Mouse (Mus musculus) midbrain, embryonic 14.5 days (tissue): ENCODE results near the gene Doc2g. TPM values are rescaled to one million over a fixed set of nuclear protein-coding genes. Genes with fewer than 3 reads are reported as not detected.
A peak's percentile ranks its signal among the peaks of the same experiment; 100 is the strongest.
"Not testable (repeated sequence)": the region's sequence is repeated elsewhere in the genome, so short reads cannot be mapped to it uniquely, and the experiment has no call there.

Experiments used
- ATAC-seq: fragments of 200-750 bp; cut with Nextera tagmentation; 2 replicates; pipeline ENCODE4 v1.8.0; 2017; ENCODE audit warnings: moderate number of reproducible peaks, moderate library complexity; ENCODE audit not compliant: low FRiP score, low TSS enrichment
- DNase-seq: peaks from one replicate; pipeline ENCODE4 v3.0.0-alpha.2; 2015
- H3K27ac ChIP-seq: fragments of 300-500 bp; sonication (generic); replicated peaks from 2 replicates; pipeline ENCODE4 v1.5.1; 2014; ENCODE audit warnings: mild to moderate bottlenecking, low read depth, low read length, moderate library complexity
- H3K27me3 ChIP-seq: fragments of 300-500 bp; sonication (generic); 2 replicates; pipeline ENCODE4 v1.6.1; 2014; ENCODE audit warnings: low read length, control low read depth, mixed read lengths; ENCODE audit not compliant: control insufficient read depth, insufficient read depth
- H3K36me3 ChIP-seq: fragments of 300-500 bp; sonication (generic); 2 replicates; pipeline ENCODE4 v1.6.1; 2014; ENCODE audit warnings: low read length, control low read depth; ENCODE audit not compliant: control insufficient read depth, insufficient read depth
- H3K4me1 ChIP-seq: fragments of 300-500 bp; sonication (generic); 2 replicates; pipeline ENCODE4 v1.6.1; 2014; ENCODE audit warnings: mild to moderate bottlenecking, antibody characterized with exemption, low read length, control low read depth; ENCODE audit not compliant: control insufficient read depth, insufficient read depth
- H3K4me2 ChIP-seq: fragments of 300-500 bp; sonication (generic); 2 replicates; pipeline ENCODE4 v1.6.1; 2014; ENCODE audit warnings: mild to moderate bottlenecking, low read length, moderate library complexity
- H3K4me3 ChIP-seq: fragments of 300-500 bp; sonication (generic); replicated peaks from 2 replicates; pipeline ENCODE4 v1.5.1; 2014; ENCODE audit warnings: low read depth, low read length
- H3K9ac ChIP-seq: fragments of 300-500 bp; sonication (generic); replicated peaks from 2 replicates; pipeline ENCODE4 v1.6.1; 2014; ENCODE audit warnings: mild to moderate bottlenecking, low read length, moderate library complexity
- H3K9me3 ChIP-seq: fragments of 300-500 bp; sonication (generic); 2 replicates; pipeline ENCODE4 v1.6.1; 2016; ENCODE audit warnings: low read length, control low read depth, mixed read lengths; ENCODE audit not compliant: control insufficient read depth
- WGBS: fragments of 180-500 bp; shearing (Covaris S2); extraction: QIAGEN DNeasy Blood & Tissue Kit; methylation state at CpG from one replicate; pipeline ENCODE4 v1.1.7; 2014; 5-methylcytosine and 5-hydroxymethylcytosine counted together
- polyA plus RNA-seq: library from polyadenylated mRNA; unstranded; fragments of >200 nt; fragmentation: Nextera tagmentation; extraction: Ambion mirVana; gene quantifications from 2 replicates; pipeline ENCODE4 v1.2.1, GENCODE M21; 2014

Doc2g gene
- polyA plus RNA-seq, 1 experiment from 2014 or later, result 5.7 TPM

GRCm38 (mm10) chr19:3964030-3964429, 39.1 kb upstream of the Doc2g start:
- ATAC-seq (no peak), DNase-seq (no peak)

GRCm38 (mm10) chr19:3966330-3967075, 36.6 kb upstream of the Doc2g start:
- no peak for ATAC-seq
- H3K27me3 ChIP-seq, result no peaks in the 10 kb centered on the region
- no peak overlapping the region for H3K4me2 ChIP-seq
- no peak overlapping the region for H3K27ac ChIP-seq
- DNase-seq, result no peak
- H3K4me3 ChIP-seq, result no peak overlapping the region
- H3K36me3 ChIP-seq, result no peaks in the 10 kb centered on the region
- no peaks in the 10 kb centered on the region for H3K4me1 ChIP-seq
- no peak overlapping the region for H3K9ac ChIP-seq
- WGBS, result 68% methylated on average over 11 of the region's 11 CpGs
- no peaks in the 10 kb centered on the region for H3K9me3 ChIP-seq

More at GRCm38 (mm10) chr19:3964030-3964429, 39.1 kb upstream of the Doc2g start:
- H3K36me3 ChIP-seq, result no peaks in the 10 kb centered on the region
- H3K27ac ChIP-seq, result no peak overlapping the region
- H3K4me2 ChIP-seq, result no peak overlapping the region
- no peaks in the 10 kb centered on the region for H3K4me1 ChIP-seq
- H3K27me3 ChIP-seq, result no peaks in the 10 kb centered on the region
- no peak overlapping the region for H3K9ac ChIP-seq
- no peaks in the 10 kb centered on the region for H3K9me3 ChIP-seq
- H3K4me3 ChIP-seq, result no peak overlapping the region
- WGBS, result 75% methylated on average over 4 of the region's 4 CpGs

GRCm38 (mm10) chr19:3967258-3967657, 35.9 kb upstream of the Doc2g start:
- Histone ChIP-seq H3K36me3 (no peaks in the 10 kb centered on the region), H3K27ac (no peak overlapping the region), H3K4me3 (no peak overlapping the region), H3K27me3 (no peaks in the 10 kb centered on the region), H3K9ac (no peak overlapping the region), H3K9me3 (no peaks in the 10 kb centered on the region), H3K4me1 (no peaks in the 10 kb centered on the region), H3K4me2 (no peak overlapping the region)
- 66% methylated on average over 3 of the region's 3 CpGs for WGBS
- DNase-seq (no peak), ATAC-seq (no peak)

DNA sequence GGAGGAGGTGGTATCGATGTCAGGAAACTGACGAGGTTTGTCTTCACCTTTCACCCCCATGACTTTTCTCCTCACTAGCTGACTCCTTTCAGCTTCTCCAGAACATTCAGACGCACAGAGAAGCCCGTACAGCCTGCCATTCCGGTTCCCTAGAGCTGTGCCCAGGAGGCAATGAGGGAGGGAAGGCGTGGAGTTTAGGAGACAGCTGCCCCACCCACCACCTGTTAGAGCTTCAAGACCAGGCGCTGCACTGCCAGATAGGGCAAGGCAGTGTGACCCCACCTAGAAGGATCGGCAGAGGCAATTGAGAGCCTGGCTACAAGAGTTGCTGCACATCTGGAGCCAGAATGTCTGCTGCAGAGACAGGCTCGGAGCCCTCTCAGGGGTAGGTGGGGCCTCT, 30.9 kb upstream of the Doc2g start, which contains the start of gene Aldh3b2:
Gene Aldh3b2, plus strand, starts transcription at position 100 of the 400 bp plus-strand sequence.
- no peaks in the 10 kb centered on the region for H3K27me3 ChIP-seq
- H3K4me1 ChIP-seq, result no peaks in the 10 kb centered on the region
- no peak for DNase-seq
- H3K27ac ChIP-seq, result no peak within 1 kb of the TSS
- no peak within 1 kb of the TSS for H3K4me3 ChIP-seq
- no peaks in the 10 kb centered on the region for H3K9me3 ChIP-seq
- no peak for ATAC-seq
- 59% methylated on average over 9 of the region's 9 CpGs for WGBS
- H3K36me3 ChIP-seq, result no peaks in the 10 kb centered on the region
- H3K9ac ChIP-seq, result no peak within 1 kb of the TSS
- H3K4me2 ChIP-seq, result no peak within 1 kb of the TSS

GRCm38 (mm10) chr19:3974608-3975007, 28.5 kb upstream of the Doc2g start:
- not testable (repeated sequence) for H3K27me3 ChIP-seq, H3K9me3 ChIP-seq, H3K4me2 ChIP-seq, ATAC-seq, DNase-seq, H3K9ac ChIP-seq, H3K4me3 ChIP-seq, H3K4me1 ChIP-seq, H3K36me3 ChIP-seq, H3K27ac ChIP-seq
- WGBS, result 81% methylated on average over 6 of the region's 6 CpGs

DNA sequence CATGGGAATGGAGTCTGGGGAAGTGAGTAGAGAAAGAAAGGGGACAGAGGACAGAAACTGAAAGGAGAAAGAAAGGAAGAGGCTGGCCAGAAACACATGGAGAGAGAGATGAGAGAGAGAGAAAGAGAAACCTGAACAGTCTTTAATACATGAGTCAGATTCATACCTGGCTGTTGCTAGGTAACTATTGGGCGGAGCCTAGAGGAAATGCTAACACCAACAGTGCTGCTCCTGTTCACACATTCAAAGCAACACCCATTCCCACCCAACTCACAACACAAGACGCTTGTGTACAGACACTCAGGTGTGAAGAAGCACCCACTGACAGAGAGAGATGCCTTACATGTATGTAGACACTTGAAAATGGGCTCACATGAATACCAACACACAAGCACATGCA, 27.2 kb upstream of the Doc2g start:
- DNase-seq (no peak), ATAC-seq (no peak)
- H3K9me3 ChIP-seq, result no peaks in the 10 kb centered on the region
- no peak overlapping the region for H3K9ac ChIP-seq
- no peaks in the 10 kb centered on the region for H3K4me1 ChIP-seq
- H3K4me3 ChIP-seq, result no peak overlapping the region
- H3K27ac ChIP-seq, result no peak overlapping the region
- H3K36me3 ChIP-seq, result no peaks in the 10 kb centered on the region
- no peaks in the 10 kb centered on the region for H3K27me3 ChIP-seq
- no peak overlapping the region for H3K4me2 ChIP-seq
- 82% methylated on average over 2 of the region's 2 CpGs for WGBS

GRCm38 (mm10) chr19:3980309-3980708, 22.8 kb upstream of the Doc2g start:
- Histone ChIP-seq H3K36me3 (no peaks in the 10 kb centered on the region), H3K4me1 (no peaks in the 10 kb centered on the region), H3K9me3 (no peaks in the 10 kb centered on the region), H3K9ac (no peak overlapping the region), H3K27me3 (no peaks in the 10 kb centered on the region), H3K4me3 (no peak overlapping the region), H3K27ac (no peak overlapping the region; the same call in 1 of the 2 replicates), H3K4me2 (no peak overlapping the region)
- WGBS, result 12% methylated on average over 4 of the region's 4 CpGs
- ATAC-seq (no peak; the same call in 1 of the 2 replicates), DNase-seq (peak; percentile 91)

DNA sequence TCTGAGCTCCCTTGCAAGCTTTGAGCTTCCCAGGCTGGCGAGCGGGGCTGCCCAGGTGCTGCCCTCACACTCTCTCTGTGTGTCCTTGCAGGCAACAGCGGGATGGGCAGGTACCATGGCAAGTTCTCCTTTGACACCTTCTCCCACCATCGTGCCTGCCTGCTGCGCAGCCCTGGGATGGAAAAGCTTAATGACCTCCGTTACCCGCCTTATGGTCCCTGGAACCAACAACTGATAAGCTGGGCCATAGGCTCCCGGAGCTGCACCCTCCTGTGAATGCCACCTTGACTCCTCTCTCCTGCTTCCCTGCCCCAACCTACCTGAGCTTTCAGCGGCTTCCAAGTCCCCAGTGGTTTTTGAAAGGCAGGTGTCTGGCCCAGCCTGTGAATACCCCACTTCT, 22.2 kb upstream of the Doc2g start:
- Histone ChIP-seq H3K9ac (no peak overlapping the region), H3K9me3 (no peaks in the 10 kb centered on the region), H3K4me3 (no peak overlapping the region), H3K4me2 (no peak overlapping the region), H3K4me1 (no peaks in the 10 kb centered on the region), H3K27me3 (no peaks in the 10 kb centered on the region), H3K27ac (no peak overlapping the region), H3K36me3 (no peaks in the 10 kb centered on the region)
- no peak for DNase-seq
- no peak for ATAC-seq
- 75% methylated on average over 9 of the region's 9 CpGs for WGBS

DNA sequence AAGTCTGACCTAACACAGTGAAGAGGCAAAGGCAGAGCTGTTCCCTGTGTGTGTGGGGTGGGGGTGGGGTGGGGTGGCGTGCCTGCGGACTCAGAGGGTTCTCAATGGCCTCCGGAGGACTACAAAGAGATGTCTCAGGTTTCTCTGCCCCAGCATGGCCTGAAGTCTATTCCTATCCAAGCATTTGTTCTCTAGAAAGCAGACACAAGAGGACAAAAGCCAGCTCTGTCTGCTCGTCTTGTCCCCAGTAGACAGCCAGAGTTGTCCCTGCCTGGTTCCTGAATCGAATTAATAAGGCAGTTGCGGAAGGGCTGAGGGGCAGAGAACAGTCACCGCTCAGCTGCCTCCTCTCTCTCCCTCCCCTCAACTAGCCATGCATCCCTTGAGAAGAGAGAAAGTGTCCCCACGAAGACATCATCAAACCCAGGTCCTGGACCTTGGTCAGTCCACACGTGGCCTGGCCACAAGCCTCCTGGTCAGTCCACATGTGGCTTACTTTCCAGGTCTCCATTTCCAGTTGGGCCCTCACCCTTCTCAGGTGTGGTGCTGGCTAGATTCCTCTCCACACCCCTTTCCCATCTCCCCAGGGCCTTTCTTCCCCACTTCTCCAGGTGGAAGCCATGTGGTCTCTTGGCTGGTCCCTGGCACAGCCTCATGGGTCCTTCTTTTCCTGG, 19.4 kb upstream of the Doc2g start:
- WGBS, result 17% methylated on average over 9 of the region's 9 CpGs
- DNase-seq, result no peak
- no peak overlapping the region for H3K9ac ChIP-seq
- H3K9me3 ChIP-seq, result no peaks in the 10 kb centered on the region
- no peaks in the 10 kb centered on the region for H3K4me1 ChIP-seq
- H3K4me3 ChIP-seq, result no peak overlapping the region
- no peak overlapping the region for H3K27ac ChIP-seq
- no peak for ATAC-seq
- H3K27me3 ChIP-seq, result no peaks in the 10 kb centered on the region
- no peaks in the 10 kb centered on the region for H3K36me3 ChIP-seq
- no peak overlapping the region for H3K4me2 ChIP-seq
